Mouse (Mus musculus) ES-E14 (cell line): ENCODE measurements around the gene Fmnl1. TPM values are rescaled to one million over a fixed set of nuclear protein-coding genes. Genes with fewer than 3 reads are reported as not detected.

Experiments
- DNase-seq: peaks from one replicate; pipeline ENCODE4 v3.0.0-alpha.2; 2013; ENCODE audit warnings: low read depth, low spot score
- H3K27ac ChIP-seq: 2 replicates; pipeline ENCODE4 v1.5.1; 2012; ENCODE audit warnings: low read depth, mild to moderate bottlenecking, low read length, moderate library complexity, mixed read lengths; ENCODE audit not compliant: poor library complexity, insufficient read depth, severe bottlenecking
- H3K36me3 ChIP-seq: 2 replicates; pipeline ENCODE4 v1.6.1; 2012; ENCODE audit warnings: mild to moderate bottlenecking, low read length, moderate library complexity, mixed read lengths; ENCODE audit not compliant: control insufficient read depth, poor library complexity, insufficient read depth, severe bottlenecking
- H3K4me1 ChIP-seq, 2 experiments: fragments of 150-350 bp in 1 of 2; sonication (generic) in 1 of 2; 2 replicates each; pipeline ENCODE4 v1.6.1; 2012; ENCODE audit warnings: low read length in 2 of 2, mild to moderate bottlenecking in 1 of 2, mixed read lengths in 1 of 2; ENCODE audit not compliant: control insufficient read depth in 2 of 2, insufficient read depth in 2 of 2, poor library complexity in 1 of 2
- H3K4me3 ChIP-seq, 2 experiments: fragments of 150-350 bp in 1 of 2; sonication (generic) in 1 of 2; 2 replicates each; pipeline ENCODE4 v1.5.1; 2012; ENCODE audit warnings: low read length in 2 of 2, low read depth in 1 of 2, mild to moderate bottlenecking in 1 of 2, mixed read lengths in 1 of 2; ENCODE audit not compliant: insufficient read depth in 1 of 2, poor library complexity in 1 of 2, severe bottlenecking in 1 of 2
- H3K9ac ChIP-seq: 2 replicates; pipeline ENCODE4 v1.6.1; 2012; ENCODE audit warnings: low read depth, mild to moderate bottlenecking, low read length, mixed read lengths; ENCODE audit not compliant: poor library complexity, insufficient read depth, severe bottlenecking
- H3K9me3 ChIP-seq: fragments of 150-350 bp; sonication (generic); 2 replicates; pipeline ENCODE4 v1.6.1; 2012; ENCODE audit warnings: low read depth, mild to moderate bottlenecking, low read length; ENCODE audit not compliant: control insufficient read depth, insufficient read depth
- CHD2 ChIP-seq: IDR thresholded peaks from 2 replicates; pipeline ENCODE4 v1.6.1; 2014; ENCODE audit warnings: mild to moderate bottlenecking, low read depth, low read length, inconsistent platforms
- HCFC1 ChIP-seq: IDR thresholded peaks from 2 replicates; pipeline ENCODE4 v1.6.1; 2012; ENCODE audit warnings: low read length, inconsistent platforms, borderline replicate concordance; ENCODE audit not compliant: insufficient read depth
- MAFK ChIP-seq: IDR thresholded peaks from 2 replicates; pipeline ENCODE4 v1.6.1; 2014; ENCODE audit warnings: mild to moderate bottlenecking, low read depth, low read length, inconsistent platforms; ENCODE audit not compliant: insufficient read depth
- ZC3H11A ChIP-seq: IDR thresholded peaks from 2 replicates; pipeline ENCODE4 v1.6.1; 2012; ENCODE audit warnings: low read depth, mild to moderate bottlenecking, inconsistent platforms, low read length, borderline replicate concordance
- ZNF384 ChIP-seq: IDR thresholded peaks from 2 replicates; pipeline ENCODE4 v1.6.1; 2012; ENCODE audit warnings: low read depth, low read length, inconsistent platforms
- in situ Hi-C, 2 experiments: fragments of 600-800 bp; cut with MboI; formaldehyde crosslinking; loops; one replicate each; pipeline ENCODE4 v1.15.1; 2025; ENCODE audit warnings: low sequenced_read_pairs in 2 of 2, inconsistent platforms in 1 of 2; ENCODE audit not compliant: unreplicated experiment in 2 of 2
- total RNA-seq: library from RNA; depleted of rRNA; stranded (reverse); fragments of 300-350 nt; gene quantifications from 2 replicates; pipeline ENCODE4 v1.2.3, GENCODE M21; 2012

Gene Fmnl1
- total RNA-seq, 1 experiment = 0.94 TPM

GRCm38 (mm10) chr11:103158621-103159478 lies 12.1 kb upstream of the Fmnl1 start:
- Histone ChIP-seq H3K36me3 (no peaks in the 10 kb centered on the region), H3K9ac (peak overlapping the region; percentile 69; the same call in 1 of the 2 replicates), H3K4me1 (peaks cover 0 to 8% of the 10 kb centered on the region in 2 experiments; a peak in 2 of 4 replicates), H3K4me3 (peak overlapping the region; percentile 54 to 57), H3K9me3 (no peaks in the 10 kb centered on the region), H3K27ac (peak overlapping the region; percentile 5; the same call in 1 of the 2 replicates)
- in situ Hi-C loops = no loop called here
- TF ChIP-seq HCFC1 (no peak), ZC3H11A (0 out of 2 replicates have a peak, but pooled peaks have one; percentile 23), CHD2 (no peak; the same call in 1 of the 2 replicates), MAFK (no peak), ZNF384 (peak; percentile 98)
- peak; percentile 94 for DNase-seq

- in situ Hi-C loops = no loop called here
- no peak overlapping the region for H3K27ac ChIP-seq
- H3K36me3 ChIP-seq = no peaks in the 10 kb centered on the region
- H3K4me1 ChIP-seq = peaks cover 0 to 12% of the 10 kb centered on the region in 2 experiments; a peak in 2 of 4 replicates
- TF ChIP-seq ZNF384 (no peak), MAFK (no peak), HCFC1 (no peak), CHD2 (no peak), ZC3H11A (no peak)
- no peak for DNase-seq
- peak overlapping the region; percentile 24 to 39; a peak in 3 of 4 replicates for H3K4me3 ChIP-seq
- H3K9me3 ChIP-seq = no peaks in the 10 kb centered on the region
- H3K9ac ChIP-seq = peak overlapping the region; percentile 56
Measured at GRCm38 (mm10) chr11:103160738-103161137, 10.2 kb upstream of the Fmnl1 start.

- H3K27ac ChIP-seq = peak overlapping the region; percentile 46; the same call in 1 of the 2 replicates
- in situ Hi-C loops = no loop called here
- no peaks in the 10 kb centered on the region for H3K9me3 ChIP-seq
- H3K36me3 ChIP-seq = no peaks in the 10 kb centered on the region
- H3K4me1 ChIP-seq = peaks cover 0 to 12% of the 10 kb centered on the region in 2 experiments; a peak in 2 of 4 replicates
- peak overlapping the region; percentile 56; the same call in 1 of the 2 replicates for H3K9ac ChIP-seq
- H3K4me3 ChIP-seq = peak overlapping the region; percentile 24 to 39; a peak in 3 of 4 replicates
- TF ChIP-seq CHD2 (no peak), ZC3H11A (no peak), HCFC1 (peak; percentile 36; the same call in 1 of the 2 replicates)
- peak; percentile 75 for DNase-seq
Measured at GRCm38 (mm10) chr11:103161449-103161848, 9.5 kb upstream of the Fmnl1 start.

- no peak overlapping the region for H3K4me3 ChIP-seq
- in situ Hi-C loops = no loop called here
- no peaks in the 10 kb centered on the region for H3K9me3 ChIP-seq
- H3K9ac ChIP-seq = no peak overlapping the region
- no peaks in the 10 kb centered on the region for H3K36me3 ChIP-seq
- peaks cover 0 to 12% of the 10 kb centered on the region in 2 experiments; a peak in 2 of 4 replicates for H3K4me1 ChIP-seq
- no peak for DNase-seq
- TF ChIP-seq ZC3H11A (no peak), MAFK (no peak), ZNF384 (peak; percentile 65), HCFC1 (no peak), CHD2 (no peak)
- H3K27ac ChIP-seq = no peak overlapping the region
Measured at GRCm38 (mm10) chr11:103162132-103162531, 8.8 kb upstream of the Fmnl1 start.
